Mouse (Mus musculus) liver, embryonic 12.5 days (tissue): ENCODE results near the gene Cnih1. TPM values are rescaled to one million over a fixed set of nuclear protein-coding genes. Genes with fewer than 3 reads are reported as not detected.
"Not testable (repeated sequence)": the region's sequence is repeated elsewhere in the genome, so short reads cannot be mapped to it uniquely, and the experiment has no call there.

Experiments
- ATAC-seq: fragments of 200-750 bp; cut with Nextera tagmentation; 2 replicates; pipeline ENCODE4 v1.8.0; 2017; ENCODE audit warnings: moderate number of reproducible peaks, mild to moderate bottlenecking, moderate library complexity
- H3K27ac ChIP-seq: fragments of 300-500 bp; sonication (generic); 2 replicates; pipeline ENCODE4 v1.5.1; 2016; ENCODE audit warnings: mild to moderate bottlenecking
- H3K27me3 ChIP-seq: fragments of 300-500 bp; sonication (generic); replicated peaks from 2 replicates; pipeline ENCODE4 v1.6.1; 2016; ENCODE audit warnings: mild to moderate bottlenecking, moderate library complexity
- H3K36me3 ChIP-seq: fragments of 300-500 bp; sonication (generic); 2 replicates; pipeline ENCODE4 v1.6.1; 2016; ENCODE audit warnings: mild to moderate bottlenecking, moderate library complexity
- H3K4me1 ChIP-seq: fragments of 300-500 bp; sonication (generic); 2 replicates; pipeline ENCODE4 v1.6.1; 2016
- H3K4me2 ChIP-seq: fragments of 300-500 bp; sonication (generic); 2 replicates; pipeline ENCODE4 v1.6.1; 2016; ENCODE audit warnings: mild to moderate bottlenecking, moderate library complexity
- H3K4me3 ChIP-seq: fragments of 300-500 bp; sonication (generic); 2 replicates; pipeline ENCODE4 v1.5.1; 2016; ENCODE audit warnings: mild to moderate bottlenecking, moderate library complexity
- H3K9ac ChIP-seq: fragments of 300-500 bp; sonication (generic); 2 replicates; pipeline ENCODE4 v1.6.1; 2016; ENCODE audit warnings: mild to moderate bottlenecking, moderate library complexity
- H3K9me3 ChIP-seq: fragments of 300-500 bp; sonication (generic); replicated peaks from 2 replicates; pipeline ENCODE4 v1.6.1; 2016; ENCODE audit warnings: mild to moderate bottlenecking, moderate library complexity
- WGBS: fragments of 180-500 bp; shearing (Covaris S2); methylation state at CpG from one replicate; pipeline ENCODE4 v1.1.7; 2016; ENCODE audit not compliant: insufficient replicate concordance; 5-methylcytosine and 5-hydroxymethylcytosine counted together
- polyA plus RNA-seq: library from polyadenylated mRNA; unstranded; fragments of >200 nt; fragmentation: Nextera tagmentation; extraction: Ambion mirVana; gene quantifications from 2 replicates; pipeline ENCODE4 v1.2.1, GENCODE M21; 2016

Gene Cnih1
- 109 and 116 TPM in 2 replicates for polyA plus RNA-seq

GRCm38 (mm10) chr14:46787787-46788504 is at the start of gene Cnih1:
Gene Cnih1 (minus strand): TSS chr14:46788411.
- Histone ChIP-seq H3K4me1 (peaks cover 53% of the 10 kb centered on the region), H3K27ac (peak within 1 kb of the TSS; percentile 95), H3K4me2 (peak within 1 kb of the TSS; percentile 89), H3K4me3 (peak within 1 kb of the TSS; percentile 99), H3K36me3 (peaks cover 24% of the 10 kb centered on the region), H3K9ac (peak within 1 kb of the TSS; percentile 99), H3K9me3 (no peaks in the 10 kb centered on the region), H3K27me3 (no peaks in the 10 kb centered on the region)
- under 1% methylated on average over 84 of the region's 86 CpGs for WGBS
- ATAC-seq: peak; percentile 95

GRCm38 (mm10) chr14:46832354-46833272 is 44.4 kb upstream of the Cnih1 start:
- ATAC-seq: peak; percentile 48
- H3K9me3 ChIP-seq: no peaks in the 10 kb centered on the region
- H3K27me3 ChIP-seq: no peaks in the 10 kb centered on the region
- WGBS: 7% methylated on average over 40 of the region's 40 CpGs
- H3K4me1 ChIP-seq: peaks cover 50% of the 10 kb centered on the region
- peak overlapping the region; percentile 95 for H3K9ac ChIP-seq
- H3K4me2 ChIP-seq: peak overlapping the region; percentile 82
- peak overlapping the region; percentile 92 for H3K4me3 ChIP-seq
- peak overlapping the region; percentile 87 for H3K27ac ChIP-seq
- peaks cover 5% of the 10 kb centered on the region for H3K36me3 ChIP-seq

GRCm38 (mm10) chr14:46831837-46832333 is 43.7 kb upstream of the Cnih1 start, which contains the start of gene Cgrrf1:
Gene Cgrrf1 (plus strand): TSS chr14:46832125.
- Histone ChIP-seq H3K4me3 (peak within 1 kb of the TSS; percentile 92), H3K27me3 (no peaks in the 10 kb centered on the region), H3K36me3 (peaks cover 5% of the 10 kb centered on the region), H3K27ac (peak within 1 kb of the TSS; percentile 87), H3K4me1 (peaks cover 57% of the 10 kb centered on the region), H3K9me3 (no peaks in the 10 kb centered on the region), H3K9ac (peak within 1 kb of the TSS; percentile 95), H3K4me2 (peak within 1 kb of the TSS; percentile 82)
- peak; percentile 98 for ATAC-seq
- WGBS: under 1% methylated on average over 32 of the region's 32 CpGs

DNA sequence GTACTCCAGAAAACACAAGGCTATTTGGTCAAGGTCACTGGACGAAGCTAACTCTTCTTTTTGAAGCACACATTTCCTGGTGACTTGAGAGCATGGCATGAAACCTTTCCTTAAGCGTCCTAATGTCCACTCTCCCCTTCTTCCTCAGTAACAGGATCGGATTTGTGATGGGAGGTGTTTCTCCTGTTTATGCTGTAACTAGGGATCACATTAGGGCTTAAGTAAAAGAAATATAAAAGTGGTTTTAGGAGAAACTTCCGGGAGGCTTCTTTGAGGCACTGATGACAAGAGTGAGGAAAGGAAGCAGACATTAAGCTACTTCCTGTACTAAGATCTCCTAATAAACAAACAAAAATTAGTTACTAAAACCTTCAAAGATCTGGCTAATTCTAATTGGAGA is 43.1 kb upstream of the Cnih1 start:
- no peaks in the 10 kb centered on the region for H3K9me3 ChIP-seq
- 2% methylated on average over 4 of the region's 4 CpGs for WGBS
- ATAC-seq: no peak
- H3K4me2 ChIP-seq: peak overlapping the region; percentile 82
- peak overlapping the region; percentile 87 for H3K27ac ChIP-seq
- H3K27me3 ChIP-seq: no peaks in the 10 kb centered on the region
- H3K4me1 ChIP-seq: peaks cover 56% of the 10 kb centered on the region
- H3K36me3 ChIP-seq: peaks cover 5% of the 10 kb centered on the region
- peak overlapping the region; percentile 95 for H3K9ac ChIP-seq
- H3K4me3 ChIP-seq: peak overlapping the region; percentile 92

GRCm38 (mm10) chr14:46827430-46827829 is 39.2 kb upstream of the Cnih1 start:
- H3K4me2 ChIP-seq: peak overlapping the region; percentile 31; the same call in 1 of the 2 replicates
- H3K36me3 ChIP-seq: peaks cover 5% of the 10 kb centered on the region
- H3K9me3 ChIP-seq: no peaks in the 10 kb centered on the region
- no peak overlapping the region for H3K9ac ChIP-seq
- no peak overlapping the region for H3K4me3 ChIP-seq
- no peaks in the 10 kb centered on the region for H3K27me3 ChIP-seq
- H3K4me1 ChIP-seq: peaks cover 44% of the 10 kb centered on the region
- ATAC-seq: peak; percentile 38
- H3K27ac ChIP-seq: peak overlapping the region; percentile 51; the same call in 1 of the 2 replicates
- WGBS: 24% methylated on average over 1 of the region's 1 CpGs

DNA sequence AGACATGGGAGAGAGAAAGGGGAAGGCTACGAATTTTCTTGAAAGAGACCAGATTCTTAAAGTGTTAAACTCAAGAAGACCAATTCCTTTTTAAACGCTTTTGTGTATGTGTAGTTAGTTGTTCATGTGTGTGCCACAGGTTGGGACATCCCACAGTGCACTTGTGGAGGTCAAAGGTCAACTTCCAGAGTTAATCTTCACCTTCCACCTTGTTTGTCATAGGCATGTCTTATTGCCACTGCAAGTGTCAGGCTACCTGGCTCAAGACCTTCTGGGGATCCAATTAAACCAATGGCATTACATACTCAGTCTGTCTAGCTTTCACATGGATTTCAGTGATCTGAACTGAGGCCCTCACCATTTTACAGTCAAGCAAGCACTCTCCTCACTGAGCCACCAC is 35.8 kb upstream of the Cnih1 start:
- no peak overlapping the region for H3K4me3 ChIP-seq
- peaks cover 47% of the 10 kb centered on the region for H3K4me1 ChIP-seq
- WGBS: 71% methylated on average over 2 of the region's 2 CpGs
- H3K36me3 ChIP-seq: peaks cover 9% of the 10 kb centered on the region
- H3K27ac ChIP-seq: no peak overlapping the region
- H3K4me2 ChIP-seq: no peak overlapping the region
- H3K9me3 ChIP-seq: no peaks in the 10 kb centered on the region
- H3K9ac ChIP-seq: no peak overlapping the region
- H3K27me3 ChIP-seq: no peaks in the 10 kb centered on the region
- ATAC-seq: no peak

DNA sequence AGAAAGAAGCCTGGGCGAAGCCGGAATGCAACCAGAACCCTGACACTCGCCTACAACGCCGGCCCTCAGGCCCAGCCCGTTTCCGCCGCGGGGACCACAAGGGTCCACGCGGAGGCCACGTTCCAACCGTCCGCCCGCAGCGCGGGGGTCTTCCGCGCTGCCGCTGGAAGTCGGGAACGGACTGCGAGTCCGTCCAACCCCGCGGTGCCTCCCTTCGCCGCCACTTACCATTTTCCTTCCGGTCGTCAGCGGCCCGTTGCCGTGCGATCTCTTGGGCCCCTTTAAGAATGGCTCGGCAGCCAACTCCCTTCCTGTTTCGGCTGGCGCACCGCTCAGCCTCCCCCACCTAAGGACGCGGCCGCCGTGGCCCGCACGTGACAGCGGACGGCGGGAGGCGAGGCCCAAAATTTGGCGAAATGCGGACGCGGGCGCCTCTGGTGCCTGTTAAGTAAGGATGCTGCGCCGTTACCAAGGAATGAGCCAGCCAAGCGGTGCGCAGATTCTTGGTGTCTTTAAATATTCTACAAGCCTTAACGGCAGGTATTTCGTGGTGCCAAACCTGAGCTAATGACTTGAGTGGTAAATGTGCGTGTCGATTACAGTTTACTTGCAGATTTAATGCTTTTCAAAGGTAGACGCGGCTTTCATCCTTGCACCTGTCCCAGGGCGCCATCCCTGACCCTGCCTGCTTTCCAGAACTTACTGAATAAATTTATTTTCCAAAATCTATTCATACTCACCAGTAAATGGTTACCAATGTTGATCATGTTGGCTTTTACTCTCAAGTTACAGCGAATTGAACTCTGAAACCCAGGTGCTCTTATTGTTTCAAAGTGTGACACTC is 33.9 kb upstream of the Cnih1 start, which contains the start of gene Gmfb:
Gene Gmfb (minus strand): TSS at position 370 of the 844 bp plus-strand sequence.
- Histone ChIP-seq H3K27ac (peak within 1 kb of the TSS; percentile 94), H3K4me1 (peaks cover 45% of the 10 kb centered on the region), H3K4me3 (peak within 1 kb of the TSS; percentile 94), H3K4me2 (peak within 1 kb of the TSS; percentile 86), H3K9me3 (no peaks in the 10 kb centered on the region), H3K9ac (peak within 1 kb of the TSS; percentile 90), H3K36me3 (peaks cover 21% of the 10 kb centered on the region), H3K27me3 (no peaks in the 10 kb centered on the region)
- WGBS: 2% methylated on average over 65 of the region's 65 CpGs
- ATAC-seq: peak; percentile 94

GRCm38 (mm10) chr14:46821271-46821872 is 33.2 kb upstream of the Cnih1 start:
- no peaks in the 10 kb centered on the region for H3K9me3 ChIP-seq
- ATAC-seq: peak; percentile 11
- H3K4me2 ChIP-seq: peak overlapping the region; percentile 86
- H3K27me3 ChIP-seq: no peaks in the 10 kb centered on the region
- peak overlapping the region; percentile 94 for H3K4me3 ChIP-seq
- peaks cover 28% of the 10 kb centered on the region for H3K36me3 ChIP-seq
- peaks cover 48% of the 10 kb centered on the region for H3K4me1 ChIP-seq
- H3K27ac ChIP-seq: peak overlapping the region; percentile 94
- under 1% methylated on average over 11 of the region's 11 CpGs for WGBS
- H3K9ac ChIP-seq: peak overlapping the region; percentile 90

- H3K9me3 ChIP-seq, H3K9ac ChIP-seq, ATAC-seq, H3K27me3 ChIP-seq, H3K27ac ChIP-seq, H3K4me3 ChIP-seq: not testable (repeated sequence)
- H3K4me2 ChIP-seq: peak overlapping the region; percentile 86; the same call in 1 of the 2 replicates
- H3K36me3 ChIP-seq: peaks cover 38% of the 10 kb centered on the region
- H3K4me1 ChIP-seq: peaks cover 60% of the 10 kb centered on the region
- 72% methylated on average over 6 of the region's 6 CpGs for WGBS
Measured at GRCm38 (mm10) chr14:46819961-46820360, 31.8 kb upstream of the Cnih1 start.

GRCm38 (mm10) chr14:46818743-46819142 is 30.5 kb upstream of the Cnih1 start:
- no peaks in the 10 kb centered on the region for H3K27me3 ChIP-seq
- no peak overlapping the region for H3K27ac ChIP-seq
- ATAC-seq: no peak
- H3K9ac ChIP-seq: no peak overlapping the region
- no peaks in the 10 kb centered on the region for H3K9me3 ChIP-seq
- H3K36me3 ChIP-seq: peaks cover 48% of the 10 kb centered on the region
- 86% methylated on average over 7 of the region's 7 CpGs for WGBS
- peaks cover 60% of the 10 kb centered on the region for H3K4me1 ChIP-seq
- no peak overlapping the region for H3K4me3 ChIP-seq
- no peak overlapping the region for H3K4me2 ChIP-seq
